Mouse (Mus musculus): ENCODE results near the gene Pdzrn3.

The Pdzrn3 gene

DNA sequence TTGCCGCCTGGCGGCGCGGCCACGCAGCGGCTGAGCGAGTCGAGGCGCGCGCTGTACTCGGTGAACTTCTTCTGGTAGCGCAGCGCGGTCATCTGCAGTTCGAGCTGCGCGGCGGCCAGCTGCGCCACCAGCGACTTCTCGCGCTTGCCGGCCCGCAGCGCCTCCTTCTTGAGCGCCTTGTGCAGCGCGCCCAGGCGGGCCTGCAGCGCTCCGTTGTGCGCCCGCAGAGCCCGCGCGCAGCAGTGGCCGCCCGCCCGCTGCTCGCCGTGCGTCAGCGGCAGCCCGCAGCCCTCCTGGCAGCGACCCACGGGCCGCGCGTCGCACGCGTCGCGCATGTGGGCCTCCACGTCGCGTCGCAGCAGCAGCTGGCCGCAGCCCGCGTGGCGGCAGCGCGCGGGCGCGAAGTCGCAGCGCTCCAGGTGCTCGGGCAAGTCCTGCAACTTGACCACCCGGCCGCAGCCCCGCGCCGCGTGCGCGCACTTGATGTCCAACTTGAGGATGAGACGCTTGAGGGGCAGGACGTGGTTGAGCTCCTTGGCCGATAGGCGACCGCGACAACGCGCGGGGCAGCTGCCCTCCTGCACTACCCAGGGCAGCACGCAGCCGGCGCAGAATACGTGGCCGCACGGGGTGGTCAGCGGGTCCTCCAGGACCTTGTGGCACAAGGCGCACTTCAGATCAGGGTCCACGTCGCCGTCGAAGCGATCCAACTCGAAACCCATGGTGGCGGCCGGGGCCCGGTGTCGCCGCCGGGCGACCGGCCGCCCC is at the start of gene Pdzrn3:
TSS of gene Pdzrn3 (minus strand) at position 731 of the 768 bp plus-strand sequence.
- peak; percentile 68 for DNase-seq

DNA sequence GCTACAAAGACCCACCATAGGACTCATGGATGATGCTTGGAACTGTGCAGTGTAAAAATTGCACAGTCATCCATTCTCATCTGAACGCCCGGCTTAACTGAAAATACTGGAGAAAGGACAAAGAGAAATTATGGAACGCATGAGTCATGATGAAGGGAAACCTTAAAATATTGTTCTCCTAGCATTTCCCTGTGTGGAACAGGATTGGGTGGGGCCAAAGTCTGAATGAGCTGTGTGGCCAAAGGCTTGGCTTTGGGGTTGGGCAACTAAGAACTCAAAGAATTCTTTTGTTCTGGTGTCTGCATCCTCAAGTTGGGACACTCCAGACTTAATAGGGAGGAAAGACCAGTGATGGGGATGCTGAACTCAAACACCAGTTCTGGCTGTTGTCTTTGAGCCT is 49.6 kb upstream of the Pdzrn3 start:
- no peak for DNase-seq

GRCm38 (mm10) chr6:101426301-101426700 is 48.6 kb upstream of the Pdzrn3 start:
- no peak for DNase-seq

- DNase-seq, result no peak
These were observed 44.6 kb upstream of the Pdzrn3 start for GRCm38 (mm10) chr6:101422084-101422954.

DNA sequence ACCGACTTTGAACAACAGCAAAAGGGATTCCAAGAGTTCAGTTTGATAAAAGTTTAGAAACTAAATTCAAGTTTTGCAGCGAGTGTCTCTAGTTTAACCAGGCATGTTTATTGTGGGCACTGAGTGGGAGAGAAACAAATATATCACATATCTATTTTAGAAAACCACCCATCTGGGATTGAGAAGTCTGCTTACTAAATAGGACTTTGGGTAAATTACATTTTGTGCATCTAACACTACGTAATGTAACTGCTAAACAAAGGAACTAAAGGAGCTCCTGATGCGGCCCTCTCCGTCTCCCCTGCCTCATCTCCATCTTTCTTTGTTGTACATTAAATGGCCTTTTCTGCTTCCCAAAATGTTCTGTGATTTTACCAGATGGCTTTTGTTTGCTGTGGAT is 40.5 kb upstream of the Pdzrn3 start:
- DNase-seq, result no peak

GRCm38 (mm10) chr6:101411701-101412100 is 34.0 kb upstream of the Pdzrn3 start:
- no peak for DNase-seq

GRCm38 (mm10) chr6:101411064-101411463 is 33.4 kb upstream of the Pdzrn3 start:
- DNase-seq, result no peak

GRCm38 (mm10) chr6:101396711-101397110 is 19.0 kb upstream of the Pdzrn3 start:
- no peak for DNase-seq

GRCm38 (mm10) chr6:101395908-101396307 is 18.2 kb upstream of the Pdzrn3 start:
- no peak for DNase-seq

DNA sequence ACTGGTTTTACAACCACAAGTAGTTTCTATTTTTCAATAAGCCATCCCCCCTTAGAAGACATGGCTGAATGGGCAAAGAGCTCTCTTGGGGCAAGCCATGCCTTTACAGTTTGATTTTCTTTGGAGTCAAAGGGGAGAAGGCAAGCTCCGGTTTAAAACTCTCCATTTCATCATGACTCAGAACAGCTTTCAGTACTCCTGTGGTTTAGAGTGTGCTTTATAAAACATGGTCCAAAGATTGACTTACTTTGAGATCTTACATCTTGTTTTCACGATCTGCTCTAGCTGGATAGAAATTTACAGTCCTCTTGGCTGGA is 15.1 kb upstream of the Pdzrn3 start:
- no peak for DNase-seq

- DNase-seq, result no peak
These were observed 14.6 kb upstream of the Pdzrn3 start for GRCm38 (mm10) chr6:101392107-101392800.

- DNase-seq, result no peak
These were observed 7.8 kb upstream of the Pdzrn3 start for GRCm38 (mm10) chr6:101385490-101385889.

DNA sequence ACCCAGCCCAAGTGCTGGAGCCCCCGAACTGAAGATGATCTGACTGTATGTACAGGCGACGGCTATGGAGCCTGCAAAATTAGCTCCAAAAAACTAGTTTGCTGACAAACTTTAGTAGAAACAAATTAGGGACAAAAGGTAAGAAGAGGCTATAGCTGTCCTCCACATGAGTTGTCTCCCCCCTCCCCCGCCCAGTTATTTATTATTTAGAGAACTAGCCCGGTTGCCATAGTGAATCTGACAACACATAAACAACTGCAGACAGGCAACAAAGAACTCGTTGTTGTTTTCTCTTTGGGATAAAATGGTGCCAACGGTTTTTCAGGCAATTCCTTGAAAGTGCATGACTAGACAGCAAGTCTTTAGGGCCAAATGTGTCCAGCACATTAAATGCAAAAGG is 7.3 kb upstream of the Pdzrn3 start:
- DNase-seq, result no peak

GRCm38 (mm10) chr6:101384476-101384875 is 6.8 kb upstream of the Pdzrn3 start:
- no peak for DNase-seq

- no peak for DNase-seq
These were observed 5.2 kb upstream of the Pdzrn3 start for GRCm38 (mm10) chr6:101382891-101383290.

- DNase-seq, result no peak
These were observed 1.8 kb upstream of the Pdzrn3 start for GRCm38 (mm10) chr6:101379546-101379945.

- peak; percentile 85 for DNase-seq
These were observed 375 bp upstream of the Pdzrn3 start for GRCm38 (mm10) chr6:101377935-101378609.

GRCm38 (mm10) chr6:101376511-101377166 is 1.1 kb downstream of the Pdzrn3 start:
- no peak for DNase-seq

DNA sequence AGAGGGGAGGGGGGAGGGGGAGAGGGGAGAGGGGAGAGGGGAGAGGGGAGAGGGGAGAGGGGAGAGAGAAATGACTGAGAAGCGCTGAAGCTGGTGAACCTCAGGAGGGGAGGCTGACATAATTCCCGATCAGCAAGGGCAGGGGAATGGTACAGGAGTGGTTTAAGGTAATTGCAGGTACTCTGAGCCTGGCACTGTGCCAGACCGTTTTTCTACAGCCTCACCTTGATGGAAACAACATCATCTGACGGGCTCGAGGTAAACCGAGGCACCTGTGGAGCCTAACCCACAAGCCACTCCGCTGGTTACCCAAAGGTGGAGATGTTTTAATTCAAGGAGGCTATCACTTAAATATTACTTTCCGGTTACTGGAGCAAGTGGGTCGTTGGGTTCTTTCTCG is 1.6 kb downstream of the Pdzrn3 start:
- peak; percentile 13 for DNase-seq

DNA sequence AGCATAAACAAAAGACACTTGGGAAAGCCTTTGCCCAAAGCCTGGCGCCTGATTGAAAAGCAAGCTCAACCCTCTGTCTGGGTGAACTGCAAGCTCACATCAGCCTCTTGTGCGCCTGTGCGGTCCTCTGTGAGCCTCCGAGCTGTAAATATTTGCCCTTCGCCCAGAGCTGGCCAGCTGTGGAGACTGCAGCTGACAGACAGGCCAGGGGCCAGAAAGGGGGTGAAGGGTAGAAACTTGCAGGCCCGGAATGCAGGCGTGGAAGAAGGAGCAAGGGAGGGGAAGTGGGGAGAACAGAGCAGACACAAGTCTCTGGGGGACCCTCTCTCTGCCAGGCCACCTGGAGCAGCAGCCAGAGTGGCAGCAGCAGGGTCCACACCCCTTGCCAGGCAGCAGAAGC is 3.0 kb downstream of the Pdzrn3 start:
- peak; percentile 73 for DNase-seq

DNA sequence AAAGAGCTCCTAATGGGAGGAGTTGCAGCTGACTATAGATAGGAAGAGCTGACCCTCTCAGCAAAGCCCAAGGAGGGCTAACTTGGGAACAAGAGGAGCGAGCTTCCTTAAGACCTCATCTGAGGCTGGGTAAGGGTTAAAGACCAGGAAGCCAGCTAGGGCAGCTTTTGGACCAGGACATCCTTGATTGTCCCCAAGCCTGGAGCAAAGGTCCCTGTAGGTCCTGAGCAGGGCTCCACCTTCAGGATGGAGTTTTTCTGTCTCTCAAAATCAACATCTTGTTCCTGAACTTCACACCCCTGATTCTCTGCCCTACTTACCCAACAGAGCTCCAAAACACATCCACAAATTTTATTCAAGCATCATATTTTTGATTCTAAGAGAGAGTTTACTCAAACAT is 3.5 kb downstream of the Pdzrn3 start:
- DNase-seq, result no peak

- DNase-seq, result no peak
These were observed 4.7 kb downstream of the Pdzrn3 start for GRCm38 (mm10) chr6:101372982-101373381.

Data from kidney, adult 18-20 months (tissue).